Mouse (Mus musculus) kidney, adult 2 months (tissue): ENCODE results near the gene Elp5. TPM values are rescaled to one million over a fixed set of nuclear protein-coding genes. Genes with fewer than 3 reads are reported as not detected.

Experiments used
- DNase-seq: peaks from one replicate; pipeline ENCODE4 v3.0.0; 2021
- H3K27ac ChIP-seq: fragments of 200-500 bp; 2 replicates; pipeline ENCODE4 v1.5.1; 2012; ENCODE audit warnings: low read depth, low read length, control low read depth, inconsistent platforms; ENCODE audit not compliant: insufficient read depth
- H3K27me3 ChIP-seq: fragments of 200-500 bp; replicated peaks from 2 replicates; pipeline ENCODE4 v1.6.1; 2012; ENCODE audit warnings: mild to moderate bottlenecking, moderate library complexity, low read length, inconsistent platforms; ENCODE audit not compliant: control insufficient read depth, insufficient read depth
- H3K36me3 ChIP-seq: fragments of 200-500 bp; 2 replicates; pipeline ENCODE4 v1.6.1; 2012; ENCODE audit warnings: mild to moderate bottlenecking, moderate library complexity, low read length, inconsistent platforms; ENCODE audit not compliant: control insufficient read depth, insufficient read depth
- H3K4me1 ChIP-seq: fragments of 200-500 bp; 2 replicates; pipeline ENCODE4 v1.6.1; 2011; ENCODE audit warnings: low read length; ENCODE audit not compliant: control insufficient read depth, insufficient read depth
- H3K4me3 ChIP-seq: fragments of 200-500 bp; 2 replicates; pipeline ENCODE4 v1.5.1; 2011; ENCODE audit warnings: mild to moderate bottlenecking, low read depth, low read length, control low read depth; ENCODE audit not compliant: insufficient read depth
- CTCF ChIP-seq: fragments of 200-500 bp; conservative IDR thresholded peaks from 2 replicates; pipeline ENCODE4 v1.5.1; 2011; ENCODE audit warnings: low read depth, mild to moderate bottlenecking, control low read depth, low read length, moderate library complexity, mixed read lengths; ENCODE audit not compliant: insufficient read depth, insufficient read length
- POLR2A ChIP-seq: fragments of 200-500 bp; IDR thresholded peaks from one replicate; pipeline ENCODE4 v1.6.1; 2011; ENCODE audit warnings: low read depth, low read length, control low read depth
- WGBS: fragments of 180-500 bp; shearing (Covaris S2); methylation state at CpG from one replicate; pipeline ENCODE4 v1.1.7; 2018; 5-methylcytosine and 5-hydroxymethylcytosine counted together
- polyA plus RNA-seq: library from polyadenylated mRNA; depleted of rRNA; stranded (reverse); fragments of >200 nt; gene quantifications from 2 replicates; pipeline ENCODE4 v1.2.3, GENCODE M21; 2012

Gene Elp5
- polyA plus RNA-seq, 1 experiment, result 66.3 TPM

DNA sequence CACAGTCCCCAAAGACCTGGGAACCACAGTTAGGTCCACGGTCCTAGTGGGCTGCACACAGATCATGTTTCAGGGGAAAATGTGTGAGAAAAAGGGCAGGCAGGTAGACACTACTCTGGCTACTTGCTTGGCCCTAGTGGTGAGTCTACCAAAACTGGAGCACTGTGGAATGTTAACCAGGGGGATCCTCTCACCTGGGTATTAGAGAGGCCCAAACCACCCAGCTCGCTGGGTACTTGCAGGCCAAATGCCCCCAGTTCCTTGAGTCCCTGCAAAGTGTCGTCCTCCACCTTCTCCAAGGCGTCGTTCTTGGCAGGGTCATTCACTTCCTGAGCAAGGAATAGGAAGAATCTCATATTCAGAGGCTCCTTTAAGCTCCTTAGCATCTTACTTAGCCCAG lies 31.7 kb upstream of the Elp5 start:
- no peak for TF ChIP-seq POLR2A
- TF ChIP-seq CTCF, result no peak
- WGBS, result 63% methylated on average over 5 of the region's 5 CpGs
- Histone ChIP-seq H3K4me3 (no peak overlapping the region), H3K27ac (no peak overlapping the region), H3K36me3 (no peaks in the 10 kb centered on the region; the same call in none of the 2 replicates), H3K4me1 (peaks cover 11% of the 10 kb centered on the region; the same call in 1 of the 2 replicates), H3K27me3 (no peaks in the 10 kb centered on the region)
- DNase-seq, result no peak

DNA sequence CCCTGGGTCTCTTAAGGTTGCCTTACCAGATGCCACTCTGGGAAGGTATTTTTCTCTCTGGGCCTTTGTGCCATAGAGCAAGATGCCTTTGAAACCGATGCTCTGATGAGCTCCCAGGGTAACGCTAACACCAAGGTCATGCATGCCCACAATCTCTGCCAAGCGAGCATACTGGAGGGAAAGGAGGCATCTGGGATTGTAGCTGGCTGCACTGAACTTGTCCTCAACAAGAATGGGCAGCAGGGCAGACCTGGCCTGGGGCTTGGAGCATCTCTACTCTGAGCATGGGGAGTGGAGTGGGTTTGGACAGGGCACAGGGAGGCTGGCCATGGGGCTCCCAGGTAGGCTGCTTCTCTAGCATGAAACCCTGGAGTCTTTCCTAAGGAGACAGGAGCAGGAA lies 31.1 kb upstream of the Elp5 start:
- no peaks in the 10 kb centered on the region; the same call in none of the 2 replicates for H3K36me3 ChIP-seq
- 86% methylated on average over 3 of the region's 3 CpGs for WGBS
- no peak overlapping the region for H3K27ac ChIP-seq
- TF ChIP-seq POLR2A, result no peak
- TF ChIP-seq CTCF, result no peak
- H3K4me3 ChIP-seq, result no peak overlapping the region
- no peak for DNase-seq
- H3K27me3 ChIP-seq, result no peaks in the 10 kb centered on the region
- H3K4me1 ChIP-seq, result peaks cover 11% of the 10 kb centered on the region; the same call in 1 of the 2 replicates

DNA sequence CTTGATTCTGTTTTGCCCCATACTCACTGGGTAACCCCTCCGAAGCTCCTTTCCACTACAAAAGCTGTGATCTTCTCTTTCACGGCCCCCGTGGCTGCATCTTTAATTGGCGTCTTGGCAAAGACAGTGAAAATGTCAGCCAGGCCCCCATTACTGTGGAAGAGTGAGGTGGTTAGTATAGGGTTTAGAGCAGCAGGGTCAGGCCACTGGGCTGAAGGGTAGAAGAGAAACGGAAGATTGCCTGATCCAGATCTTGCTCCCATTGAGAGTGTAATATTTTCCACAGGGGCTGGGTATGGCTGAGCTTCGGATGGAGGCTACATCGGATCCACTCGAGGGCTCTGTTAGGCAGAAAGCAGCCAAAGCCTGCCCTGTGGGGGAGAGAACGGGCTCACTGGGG lies 30.6 kb upstream of the Elp5 start:
- Histone ChIP-seq H3K27me3 (no peaks in the 10 kb centered on the region), H3K27ac (no peak overlapping the region), H3K36me3 (no peaks in the 10 kb centered on the region; the same call in none of the 2 replicates), H3K4me1 (peaks cover 11% of the 10 kb centered on the region; the same call in 1 of the 2 replicates), H3K4me3 (no peak overlapping the region)
- WGBS, result 86% methylated on average over 9 of the region's 9 CpGs
- no peak for DNase-seq
- TF ChIP-seq POLR2A, result no peak
- no peak for TF ChIP-seq CTCF

DNA sequence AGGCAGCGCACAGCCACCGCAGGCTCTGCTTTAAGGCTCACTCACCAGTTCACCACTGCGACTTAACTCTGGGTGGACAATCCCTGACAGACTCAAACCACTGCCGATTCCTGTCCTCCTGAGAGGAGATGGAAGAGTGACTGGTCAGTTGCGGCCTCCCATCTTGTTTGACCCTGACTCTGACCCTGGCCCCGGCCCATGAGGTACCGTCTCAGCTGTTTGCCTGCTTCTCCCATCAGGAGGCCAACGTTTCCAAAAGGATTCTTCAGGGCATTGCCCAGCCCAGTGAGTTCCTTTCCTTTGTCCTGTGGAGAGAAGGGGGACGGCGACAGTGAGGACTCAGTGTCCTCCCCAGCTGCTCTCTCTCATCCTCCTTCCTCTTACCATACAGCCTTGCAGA lies 28.6 kb upstream of the Elp5 start:
- no peaks in the 10 kb centered on the region for H3K27me3 ChIP-seq
- peaks cover 11% of the 10 kb centered on the region; the same call in 1 of the 2 replicates for H3K4me1 ChIP-seq
- WGBS, result 82% methylated on average over 10 of the region's 10 CpGs
- TF ChIP-seq CTCF (no peak), POLR2A (no peak)
- DNase-seq, result no peak
- H3K36me3 ChIP-seq, result peaks cover under 1% of the 10 kb centered on the region
- H3K4me3 ChIP-seq, result no peak overlapping the region
- H3K27ac ChIP-seq, result no peak overlapping the region

DNA sequence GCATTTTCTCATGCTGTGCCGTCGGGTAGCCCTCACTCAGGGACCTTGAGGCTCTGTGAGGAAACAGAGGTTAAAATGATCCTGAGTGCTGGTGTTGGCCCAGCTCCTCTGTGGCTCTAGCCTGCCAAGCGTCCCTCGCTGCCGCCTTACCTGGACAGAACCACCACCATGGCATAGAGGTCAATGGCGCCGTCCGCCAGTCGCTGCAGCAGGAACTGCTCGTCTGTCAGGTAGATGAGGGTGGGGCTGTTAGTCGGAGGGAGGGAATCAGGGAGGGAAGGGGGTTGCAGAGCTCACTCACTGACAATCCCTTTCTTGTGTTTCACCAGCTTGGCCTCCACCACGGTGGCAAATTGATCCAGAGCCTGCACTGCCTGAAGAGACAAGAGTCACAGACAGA lies 28.2 kb upstream of the Elp5 start:
- H3K4me3 ChIP-seq, result no peak overlapping the region
- H3K27ac ChIP-seq, result no peak overlapping the region
- H3K4me1 ChIP-seq, result peaks cover 11% of the 10 kb centered on the region; the same call in 1 of the 2 replicates
- H3K27me3 ChIP-seq, result no peaks in the 10 kb centered on the region
- TF ChIP-seq POLR2A (no peak), CTCF (no peak)
- 77% methylated on average over 12 of the region's 12 CpGs for WGBS
- peaks cover 2% of the 10 kb centered on the region for H3K36me3 ChIP-seq
- DNase-seq, result no peak

DNA sequence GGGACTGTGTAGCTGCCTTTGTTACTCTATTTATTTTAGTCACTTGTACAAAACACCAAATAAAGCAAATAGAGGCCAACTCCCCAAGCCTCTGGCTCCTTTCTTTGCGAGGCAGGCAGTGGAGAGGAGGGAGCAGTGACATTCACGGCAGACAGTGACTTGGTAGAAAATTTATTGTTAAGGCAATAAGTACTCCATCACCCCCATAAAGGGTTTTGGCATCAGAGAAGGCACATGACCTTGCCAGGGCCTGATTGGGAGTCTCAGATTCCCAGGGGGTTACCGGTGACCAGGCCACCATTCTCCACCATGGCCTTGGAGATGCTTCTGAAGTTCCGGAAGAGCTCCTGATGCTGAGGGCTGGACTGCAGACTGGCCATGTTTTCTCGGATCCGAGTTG lies 27.7 kb upstream of the Elp5 start:
- Histone ChIP-seq H3K27ac (no peak overlapping the region), H3K36me3 (peaks cover 2% of the 10 kb centered on the region), H3K4me1 (peaks cover 11% of the 10 kb centered on the region; the same call in 1 of the 2 replicates), H3K27me3 (no peaks in the 10 kb centered on the region), H3K4me3 (no peak overlapping the region)
- no peak for DNase-seq
- WGBS, result 74% methylated on average over 6 of the region's 6 CpGs
- TF ChIP-seq CTCF, result no peak
- no peak for TF ChIP-seq POLR2A

DNA sequence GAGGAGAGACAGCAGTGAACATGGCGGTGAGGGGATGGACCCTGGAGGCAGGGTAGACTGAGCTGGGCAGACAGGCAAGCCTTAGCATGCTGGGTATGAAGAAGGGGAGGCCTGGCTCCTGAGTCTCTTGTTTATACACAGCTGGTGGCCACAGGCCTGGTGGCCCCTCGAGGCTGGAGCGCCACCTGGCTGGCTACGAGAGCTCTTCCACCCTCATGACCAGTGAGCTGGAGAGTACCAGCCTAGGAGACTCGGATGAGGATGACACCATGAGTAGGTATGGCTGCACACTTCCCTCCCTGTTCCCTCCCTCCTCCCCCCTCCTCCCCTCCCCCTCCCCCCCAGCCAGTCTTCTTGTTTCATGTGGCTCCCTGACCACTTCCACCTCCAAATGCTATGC lies 23.2 kb upstream of the Elp5 start:
- no peaks in the 10 kb centered on the region for H3K27me3 ChIP-seq
- H3K4me3 ChIP-seq, result no peak overlapping the region
- no peak for DNase-seq
- H3K36me3 ChIP-seq, result peaks cover 2% of the 10 kb centered on the region
- WGBS, result 58% methylated on average over 5 of the region's 5 CpGs
- H3K4me1 ChIP-seq, result no peaks in the 10 kb centered on the region; the same call in 1 of the 2 replicates
- no peak overlapping the region for H3K27ac ChIP-seq
- TF ChIP-seq CTCF (peak; percentile 54), POLR2A (no peak)

DNA sequence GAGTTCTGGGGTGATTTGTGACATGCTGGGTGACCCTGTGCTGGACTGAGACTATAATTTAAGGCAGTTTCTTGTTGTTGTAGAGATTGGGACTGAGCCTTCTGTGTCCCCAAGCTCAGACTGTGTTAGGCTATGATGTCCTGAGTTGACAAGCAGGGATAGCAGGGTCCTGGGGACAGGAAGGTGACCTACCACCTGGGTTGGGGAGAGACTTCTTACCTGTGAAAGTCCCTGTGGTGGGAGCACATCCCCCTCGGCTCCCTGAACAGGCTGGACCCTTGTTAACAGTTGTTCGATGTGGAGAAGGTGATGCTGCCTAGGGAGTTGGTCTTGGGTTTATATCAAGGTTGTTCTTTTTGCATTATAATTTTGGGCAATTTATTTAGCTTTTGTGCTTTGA lies 20.2 kb upstream of the Elp5 start:
- Histone ChIP-seq H3K36me3 (peaks cover 2% of the 10 kb centered on the region; the same call in 1 of the 2 replicates), H3K27ac (no peak overlapping the region), H3K4me3 (no peak overlapping the region), H3K4me1 (peaks cover 3% of the 10 kb centered on the region; the same call in 1 of the 2 replicates), H3K27me3 (no peaks in the 10 kb centered on the region)
- DNase-seq, result no peak
- WGBS, result 91% methylated on average over 2 of the region's 2 CpGs
- TF ChIP-seq POLR2A, result no peak
- TF ChIP-seq CTCF, result no peak
